Mouse (Mus musculus): Measurements from ENCODE around the gene Tbc1d15.

GRCm38 (mm10) chr10:115184697-115185096 is 66.6 kb downstream of the Tbc1d15 start, which contains the start of gene Tph2:
- TF ChIP-seq GATA1 (IDR thresholded peaks at IDR 0.05; ENCODE audit: borderline replicate concordance, low read length) (no peak), FLI1 (IDR thresholded peaks at IDR 0.05; ENCODE audit: low read length) (no peak)
